Mouse (Mus musculus): ENCODE results near the gene Prkce.

The Prkce gene

DNA sequence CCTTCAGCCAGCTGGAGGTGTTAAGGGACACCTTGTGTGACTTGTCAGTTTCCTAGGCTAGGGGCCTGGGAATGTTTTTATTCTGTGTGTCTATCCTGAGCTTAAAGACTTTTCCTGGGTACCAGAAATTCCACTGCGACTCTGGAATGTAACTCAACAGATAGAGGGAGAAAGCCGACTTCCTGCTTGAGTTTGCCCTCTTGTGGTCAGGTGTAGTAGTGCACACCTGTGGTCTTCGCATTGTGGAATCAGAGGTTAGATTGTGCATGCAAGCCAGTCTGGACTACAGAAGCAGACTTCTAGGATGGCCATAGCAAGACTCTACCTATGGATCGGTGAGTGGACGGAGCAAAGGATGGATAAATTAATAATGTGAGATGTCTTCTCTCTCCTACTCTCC, 304.1 kb downstream of the Prkce start:
- in situ Hi-C loops (cut with MboI, MseI): no loop called here

DNA sequence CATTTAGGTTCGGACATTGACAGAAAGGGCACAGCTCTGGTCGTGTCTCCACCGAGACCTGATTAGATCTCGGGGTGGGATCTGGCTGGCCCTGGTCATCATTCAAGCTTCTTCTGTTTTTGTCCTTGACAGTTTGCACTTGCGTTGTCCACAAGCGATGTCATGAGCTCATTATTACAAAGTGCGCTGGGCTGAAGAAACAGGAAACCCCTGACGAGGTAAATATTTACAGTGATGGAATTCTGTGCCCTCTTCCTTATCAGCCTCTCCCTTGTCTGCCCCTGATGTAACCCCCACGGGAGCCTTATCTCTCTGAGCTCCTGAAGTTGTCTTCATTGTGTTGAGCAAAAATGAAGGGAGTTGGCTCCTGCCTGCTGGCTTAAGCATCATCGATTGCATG, 309.1 kb downstream of the Prkce start:
- in situ Hi-C loops (cut with MboI, MseI): loop anchor here (25.0 kb wide), 1 partner anchor 1764 kb away; no protein-coding TSS in a partner anchor

DNA sequence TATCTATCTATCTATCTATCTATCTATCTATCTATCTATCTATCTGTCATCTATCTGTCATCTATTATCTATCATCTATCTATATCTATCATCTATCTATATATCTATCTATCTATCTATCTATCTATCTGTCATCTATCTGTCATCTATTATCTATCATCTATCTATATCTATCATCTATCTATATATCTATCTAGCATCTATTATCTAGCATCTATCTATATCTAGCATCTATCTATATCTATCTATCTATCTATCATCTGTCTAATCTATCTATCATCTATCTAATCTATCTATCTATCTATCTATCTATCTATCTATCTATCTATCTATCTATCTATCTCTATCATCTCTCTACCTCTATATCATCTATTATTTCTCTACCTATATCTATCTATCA, 309.8 kb downstream of the Prkce start:
- in situ Hi-C loops (cut with MboI, MseI): loop anchor here (25.0 kb wide), 1 partner anchor 1765 kb away; no protein-coding TSS in a partner anchor

DNA sequence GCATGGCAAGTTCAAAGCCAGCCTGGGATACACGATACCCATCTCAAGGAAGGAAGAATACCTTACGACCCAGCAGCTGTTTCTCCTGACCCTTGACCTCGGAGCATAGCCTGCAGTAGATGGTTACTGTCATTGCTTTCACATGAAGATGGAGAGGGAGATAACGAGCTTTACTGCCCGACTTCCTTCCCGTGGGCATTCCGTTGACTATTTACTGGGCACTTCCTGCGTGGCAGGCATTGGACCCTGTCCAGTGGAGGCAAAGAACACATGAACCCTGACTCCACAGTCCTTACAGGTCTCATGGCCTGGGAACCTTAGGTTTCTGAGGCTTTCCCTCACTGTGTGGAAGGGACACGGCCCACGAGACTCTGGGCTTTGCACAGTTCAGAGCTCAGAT, 311.8 kb downstream of the Prkce start:
- in situ Hi-C loops (cut with MboI, MseI): loop anchor here (25.0 kb wide), 1 partner anchor 1767 kb away; no protein-coding TSS in a partner anchor

DNA sequence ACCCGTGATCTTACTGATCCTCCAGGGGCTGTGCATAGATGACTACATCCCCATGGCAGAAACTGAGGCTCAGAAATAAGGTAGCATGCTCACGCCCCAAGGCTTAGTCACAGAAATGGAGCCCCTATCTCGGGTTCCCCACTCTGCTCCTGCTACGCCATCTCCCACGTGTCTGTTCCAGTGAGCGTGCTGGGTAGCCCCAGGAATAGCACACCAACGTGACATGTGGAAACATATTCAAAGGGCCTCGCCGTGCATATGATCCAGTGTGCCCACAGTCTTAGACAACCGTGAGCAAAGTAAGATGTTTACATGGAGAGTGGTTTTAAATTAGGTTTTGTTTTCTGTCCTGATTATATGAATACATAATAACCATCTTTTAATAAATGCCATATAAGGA, 315.1 kb downstream of the Prkce start:
- in situ Hi-C loops (cut with MboI, MseI): loop anchor here (25.0 kb wide), 1 partner anchor 1770 kb away; no protein-coding TSS in a partner anchor

DNA sequence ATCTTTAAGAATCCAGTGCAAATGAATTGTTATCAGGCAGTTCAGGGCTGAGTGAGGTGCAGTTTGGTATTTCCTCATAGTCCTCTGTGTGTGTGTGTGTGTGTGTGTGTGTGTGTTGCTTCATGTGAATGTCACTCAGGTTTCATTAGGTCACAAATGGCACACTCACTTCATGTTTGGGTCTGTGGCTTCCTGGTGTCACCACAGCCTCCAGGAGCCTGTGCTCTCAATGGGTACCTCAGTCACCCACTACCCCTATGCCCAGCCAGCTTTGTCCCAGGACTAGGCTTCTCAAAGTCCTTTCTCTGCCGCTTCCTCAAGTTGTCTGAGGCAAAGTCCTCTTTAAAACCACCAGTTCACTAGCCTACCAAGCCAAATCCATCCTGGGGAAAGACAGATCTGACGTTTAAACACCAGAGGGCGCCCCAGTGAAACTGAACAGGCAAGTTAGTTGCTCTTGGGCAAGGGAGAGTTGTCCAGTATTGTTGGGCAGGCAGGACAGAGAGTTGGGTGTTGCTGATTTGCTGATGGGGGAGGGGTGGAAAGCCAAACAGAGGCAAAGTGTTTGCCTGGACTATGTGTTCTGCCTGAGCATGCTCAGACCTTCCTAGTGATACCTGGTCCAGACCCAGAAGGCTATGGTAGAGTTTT, 316.6 kb downstream of the Prkce start:
- in situ Hi-C loops (cut with MboI, MseI): loop anchor here (25.0 kb wide), 1 partner anchor 1772 kb away; no protein-coding TSS in a partner anchor

DNA sequence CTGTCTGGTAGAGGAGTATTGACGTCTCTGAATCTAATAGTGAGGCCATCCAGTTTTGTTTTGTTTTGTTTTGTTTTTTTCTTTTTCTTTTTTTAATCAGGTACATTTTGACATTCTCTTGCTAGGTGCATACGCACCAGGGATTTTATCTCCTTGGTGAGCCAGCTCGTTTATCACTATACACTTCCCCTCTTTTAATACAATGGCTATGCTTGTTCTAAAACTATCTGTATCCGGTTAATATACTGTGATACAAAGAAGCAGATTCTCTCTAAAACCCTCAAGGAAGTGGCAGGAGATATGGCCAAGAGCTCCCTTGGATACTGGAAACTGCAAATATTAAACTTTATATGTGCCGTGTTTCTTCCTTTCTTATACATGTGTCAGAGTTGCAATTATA, 319.1 kb downstream of the Prkce start:
- in situ Hi-C loops (cut with MboI, MseI): loop anchor here (25.0 kb wide), 1 partner anchor 1774 kb away; no protein-coding TSS in a partner anchor

DNA sequence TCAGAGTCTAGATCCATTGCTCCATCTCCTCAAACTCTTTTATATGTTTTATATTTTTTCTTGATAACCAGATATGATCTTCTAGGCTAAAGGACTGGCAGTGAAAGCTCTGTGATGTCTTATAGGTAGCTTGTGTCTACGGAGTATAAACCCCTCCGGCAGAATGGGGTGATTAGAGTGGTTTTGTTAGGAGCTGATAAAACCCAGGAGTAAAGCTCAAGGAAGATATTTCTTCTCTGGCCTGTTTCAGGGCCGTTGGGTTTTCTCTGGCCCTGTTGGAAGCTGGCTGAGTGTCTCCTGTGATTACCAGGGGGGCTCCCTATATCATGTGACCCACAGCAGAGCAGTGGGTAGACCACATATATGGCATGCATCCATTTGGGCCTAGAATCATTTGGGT, 319.9 kb downstream of the Prkce start:
- in situ Hi-C loops (cut with MboI, MseI): loop anchor here (25.0 kb wide), 1 partner anchor 1775 kb away; no protein-coding TSS in a partner anchor

DNA sequence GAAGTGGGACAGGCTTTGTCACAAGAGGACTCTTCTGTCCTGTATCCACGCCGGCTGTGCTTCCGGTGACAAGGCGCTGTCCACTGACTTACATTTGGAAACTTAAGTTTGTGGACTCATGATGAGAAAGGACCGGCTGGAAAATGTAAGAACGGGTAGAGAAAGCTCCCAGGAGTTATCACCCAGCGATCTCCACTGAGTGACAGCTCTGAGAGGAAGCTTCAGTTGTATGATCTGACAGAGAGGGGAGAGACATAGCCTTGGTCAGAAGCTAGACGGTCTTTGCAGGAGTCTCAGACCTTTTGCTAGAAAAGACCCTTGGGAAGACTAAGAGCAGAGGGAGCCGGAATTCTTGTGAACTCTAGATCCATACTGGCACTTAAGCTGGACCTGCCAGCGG, 322.2 kb downstream of the Prkce start:
- in situ Hi-C loops (cut with MboI, MseI): loop anchor here (5.0 to 25.0 kb wide), 2 partner anchors 417 to 1778 kb away; no protein-coding TSS in a partner anchor

DNA sequence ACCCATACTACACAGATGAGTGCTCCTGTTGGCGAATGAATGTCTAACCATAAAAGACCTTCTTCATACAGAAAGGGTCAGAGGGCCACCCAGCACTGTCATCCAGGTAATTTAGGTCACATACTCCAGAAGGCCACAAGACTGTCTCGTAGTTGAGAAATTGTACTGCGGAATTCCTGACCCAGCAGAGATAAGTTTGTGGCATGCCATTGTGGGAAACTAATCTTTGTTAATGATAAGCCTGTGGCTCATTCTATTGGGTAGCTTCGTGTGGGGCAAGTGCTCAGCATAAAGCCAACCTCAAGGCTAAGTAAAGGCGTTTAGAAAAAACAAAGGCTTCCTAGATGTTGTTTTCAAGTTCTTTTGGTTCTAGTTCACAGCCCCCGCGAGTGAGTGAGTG, 324.8 kb downstream of the Prkce start:
- in situ Hi-C loops (cut with MboI, MseI): loop anchor here (5.0 to 25.0 kb wide), 2 partner anchors 415 to 1780 kb away; no protein-coding TSS in a partner anchor

DNA sequence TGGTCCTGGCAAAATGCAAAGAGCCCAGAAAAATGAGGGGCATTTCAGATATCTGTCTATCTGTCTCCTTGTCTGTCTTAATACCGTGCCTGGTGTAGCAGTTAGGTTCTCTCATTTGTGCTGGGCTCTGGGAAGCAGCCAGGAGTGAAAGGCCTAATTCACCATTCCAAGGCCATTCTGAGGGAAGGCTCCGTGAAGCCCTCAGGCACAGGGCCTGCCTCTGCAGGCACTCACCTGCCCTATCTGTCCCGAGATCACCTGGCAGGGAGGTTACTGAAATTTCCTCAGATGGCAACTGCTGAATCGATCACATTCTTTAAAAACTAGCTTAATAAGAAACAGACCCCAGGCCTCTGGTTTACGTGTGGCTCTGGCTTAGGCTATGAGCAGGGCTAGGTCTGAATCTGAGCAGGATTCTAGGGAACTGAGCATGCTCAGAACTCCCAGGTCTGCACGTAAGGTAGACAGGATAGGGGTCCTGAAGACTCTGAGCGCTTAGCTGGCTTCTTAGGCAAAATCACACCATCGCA, 326.4 kb downstream of the Prkce start:
- in situ Hi-C loops (cut with MboI, MseI): loop anchor here (5.0 to 25.0 kb wide), 2 partner anchors 413 to 1782 kb away; no protein-coding TSS in a partner anchor

DNA sequence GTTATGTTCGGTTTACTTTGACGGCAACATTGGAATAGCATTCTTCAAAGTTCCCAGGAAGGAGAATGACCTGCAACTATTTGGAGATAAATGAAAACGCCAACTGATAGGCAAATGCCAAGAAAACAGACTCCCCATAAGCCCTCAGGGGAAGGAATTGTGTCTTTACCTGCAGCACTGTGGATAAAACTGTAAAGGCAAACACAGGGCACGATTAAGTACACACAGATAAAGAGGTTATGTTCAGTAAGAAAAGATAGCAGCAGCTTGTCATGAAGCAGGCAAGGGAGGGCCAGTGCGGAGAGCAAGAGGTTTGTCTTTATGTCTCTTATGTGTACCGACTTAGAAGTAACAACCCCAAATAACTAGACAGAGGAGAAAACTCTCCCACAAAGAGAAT, 326.9 kb downstream of the Prkce start:
- in situ Hi-C loops (cut with MboI, MseI): loop anchor here (5.0 to 25.0 kb wide), 2 partner anchors 413 to 1782 kb away; no protein-coding TSS in a partner anchor

DNA sequence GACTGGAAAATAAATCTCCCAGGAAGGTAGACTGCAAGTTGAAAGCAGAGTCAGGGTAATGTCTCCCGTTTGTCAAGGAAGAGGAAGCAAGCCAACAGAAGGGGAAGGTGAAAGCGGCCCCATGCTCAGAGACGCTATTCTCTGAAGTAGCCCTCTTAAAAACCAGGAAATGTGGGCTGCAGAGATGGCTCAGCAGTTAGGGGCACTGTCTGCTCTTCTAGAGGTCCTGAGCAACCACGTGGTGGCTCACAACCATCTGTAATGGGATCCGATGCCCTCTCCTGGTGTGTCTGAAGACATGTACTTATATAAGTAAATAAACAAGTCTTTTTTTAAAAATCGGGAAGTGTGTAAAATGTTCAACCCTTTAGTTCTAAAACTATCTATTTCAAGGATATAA, 327.3 kb downstream of the Prkce start:
- in situ Hi-C loops (cut with MboI, MseI): loop anchor here (5.0 to 25.0 kb wide), 2 partner anchors 412 to 1783 kb away; no protein-coding TSS in a partner anchor

DNA sequence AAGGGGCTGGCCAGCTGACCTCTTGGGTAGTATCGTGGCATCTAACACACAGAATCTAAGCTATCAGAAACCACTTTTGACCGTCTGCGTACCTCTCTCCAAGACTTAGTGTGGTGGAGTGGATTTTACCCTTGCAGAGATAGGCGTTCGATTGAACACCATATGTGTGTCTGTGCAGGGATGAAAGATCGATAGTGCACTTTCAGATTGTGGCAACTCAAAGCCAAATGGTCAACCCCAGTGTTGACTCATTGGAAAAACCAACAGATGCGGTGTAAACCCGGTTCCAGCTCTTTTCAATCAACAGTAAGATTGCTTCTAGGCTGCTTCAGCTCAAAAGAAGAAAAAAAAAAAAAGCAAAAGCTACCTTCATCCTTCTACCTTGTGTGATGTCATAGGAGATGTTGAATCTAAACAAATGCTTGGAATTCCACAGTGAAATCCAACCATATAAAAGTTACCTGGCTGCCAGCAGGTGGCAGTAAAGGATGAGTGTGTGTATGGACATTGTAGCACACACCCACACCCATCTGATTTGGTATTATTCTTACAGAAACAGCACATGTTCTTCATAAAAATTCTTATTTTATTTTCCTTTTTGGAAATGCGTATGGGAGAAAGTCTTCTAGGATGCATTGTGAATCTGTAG, 328.7 kb downstream of the Prkce start:
- in situ Hi-C loops (cut with MboI, MseI): loop anchor here (25.0 kb wide), 1 partner anchor 1784 kb away; no protein-coding TSS in a partner anchor

DNA sequence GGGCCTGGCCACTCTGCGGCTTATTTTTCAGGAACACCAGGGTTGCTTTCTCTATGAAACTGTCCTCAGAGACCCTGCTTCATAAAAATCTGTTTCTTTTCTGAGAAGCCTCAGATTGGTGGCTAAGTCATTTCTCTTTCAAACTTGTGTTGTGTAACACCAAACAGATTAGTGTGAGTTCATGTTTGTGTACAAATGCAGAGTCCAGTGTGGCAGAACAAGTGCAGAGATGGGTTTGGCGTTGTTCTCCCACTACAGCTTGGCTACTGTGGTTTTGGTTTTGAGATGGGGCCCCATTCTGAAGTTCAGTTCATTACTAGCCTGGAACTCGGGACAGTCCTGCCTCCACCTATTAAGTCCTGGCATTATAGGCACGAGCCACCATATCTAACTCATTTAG, 329.7 kb downstream of the Prkce start:
- in situ Hi-C loops (cut with MboI, MseI): loop anchor here (25.0 kb wide), 1 partner anchor 1785 kb away; no protein-coding TSS in a partner anchor

DNA sequence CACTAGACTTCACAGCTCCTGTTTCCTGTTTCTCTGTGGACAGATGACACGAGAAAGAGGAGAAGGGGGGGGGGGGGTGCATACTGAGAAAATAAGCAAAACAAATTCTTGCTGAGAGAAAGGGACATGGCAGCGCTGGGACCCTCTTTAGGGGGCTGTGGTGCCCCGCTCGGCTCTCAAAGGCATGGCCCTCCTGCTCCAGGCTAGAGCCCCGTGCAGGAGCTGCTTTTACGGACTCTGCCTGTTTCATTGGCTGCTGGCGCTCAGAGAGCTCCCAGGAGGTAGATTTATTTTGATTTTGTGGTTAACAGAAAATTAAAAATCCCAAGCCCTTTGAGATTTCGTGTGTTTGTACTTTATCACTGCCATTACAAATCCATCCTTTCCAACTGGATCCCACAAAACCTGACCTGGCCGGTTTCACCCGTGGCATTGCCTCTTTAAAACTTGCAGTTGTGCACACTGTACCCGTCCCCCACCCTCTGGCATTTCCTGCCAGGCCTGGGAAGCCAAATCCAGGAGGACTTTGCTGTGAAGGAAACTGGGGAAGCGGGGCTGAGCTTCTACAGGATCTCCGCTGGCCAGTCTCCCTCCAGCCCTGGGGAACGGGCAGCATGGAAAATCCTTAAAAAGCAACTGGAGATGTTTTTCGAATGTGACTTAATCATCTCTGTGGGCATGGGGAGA, 331.9 kb downstream of the Prkce start:
- in situ Hi-C loops (cut with MboI, MseI): loop anchor here (25.0 kb wide), 1 partner anchor 1787 kb away; no protein-coding TSS in a partner anchor

DNA sequence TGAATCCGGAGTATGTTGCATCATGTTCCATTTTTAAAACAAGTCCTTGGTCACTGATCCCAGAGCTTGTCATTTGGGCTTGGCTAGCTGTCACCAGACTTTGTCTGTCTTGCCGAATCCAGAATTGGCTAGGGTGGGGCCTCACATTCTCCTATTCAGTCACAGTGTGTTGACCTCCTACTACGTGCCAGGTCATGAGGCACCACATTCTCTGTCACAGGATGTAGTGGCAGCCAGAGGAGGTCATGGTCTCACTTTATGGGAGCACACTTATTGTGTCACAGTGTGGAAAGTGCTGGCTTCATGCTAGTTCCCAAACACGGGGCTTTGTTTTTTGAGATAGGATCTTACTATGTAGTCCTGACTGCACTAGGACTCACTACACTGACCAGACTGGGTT, 333.8 kb downstream of the Prkce start:
- in situ Hi-C loops (cut with MboI, MseI): no loop called here

DNA sequence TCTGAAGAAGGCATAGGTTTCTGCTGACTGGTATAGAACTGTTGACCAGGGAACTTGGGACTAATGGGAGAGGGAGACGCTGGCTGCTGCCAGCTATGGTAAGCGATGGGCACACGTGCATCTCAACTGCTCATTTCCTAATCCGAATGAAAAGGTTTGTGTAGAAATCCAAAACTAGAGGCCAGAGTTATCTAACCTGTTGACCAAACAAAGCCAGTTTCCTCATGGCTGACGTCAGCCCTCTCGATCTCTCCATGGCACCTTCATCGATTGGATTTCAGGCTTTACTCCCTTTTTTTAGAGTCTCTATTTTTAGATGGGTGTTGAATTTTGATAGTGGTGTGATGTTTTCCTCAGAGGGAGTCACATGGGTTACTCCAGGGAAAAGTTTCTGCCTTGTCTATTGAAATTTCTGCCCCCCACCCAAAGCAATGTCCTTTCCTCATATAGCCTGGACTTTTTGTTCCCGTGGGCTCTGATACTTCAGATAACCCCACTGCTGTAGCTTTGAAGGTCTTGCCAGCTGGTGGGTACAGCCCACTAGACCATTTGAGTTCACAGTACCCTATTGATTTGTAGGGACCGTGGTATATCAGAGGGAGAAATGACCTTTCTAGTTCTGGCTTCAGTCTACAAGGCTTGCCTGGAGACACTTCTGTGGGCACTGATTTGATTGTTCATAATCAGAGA, 335.8 kb downstream of the Prkce start:
- in situ Hi-C loops (cut with MboI, MseI): no loop called here

DNA sequence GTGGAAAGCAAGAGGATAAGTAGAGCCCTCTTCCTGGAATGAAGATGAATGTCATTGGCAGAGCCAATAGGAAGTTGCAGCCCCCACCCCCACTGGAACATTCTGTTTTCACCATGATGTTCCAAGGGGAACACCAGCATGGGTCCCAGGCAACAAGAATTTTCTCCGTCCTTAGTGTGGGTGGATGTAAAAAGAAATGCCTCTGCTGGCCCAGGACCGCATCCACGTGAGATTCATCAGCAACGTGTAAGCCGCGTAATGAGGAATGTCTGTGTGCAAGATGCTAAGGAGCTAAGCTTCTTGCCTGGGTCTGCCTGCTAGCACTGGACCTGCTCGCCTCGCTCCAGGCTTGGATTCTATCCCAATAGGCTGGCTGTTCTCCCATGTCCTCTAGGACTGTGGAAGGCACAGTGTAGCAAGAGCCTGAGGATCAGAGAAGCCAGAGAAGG, 337.6 kb downstream of the Prkce start, which contains the start of gene Gm10309:
Gene Gm10309, minus strand, starts transcription at position 50 of the 449 bp plus-strand sequence.
- in situ Hi-C loops (cut with MboI, MseI): no loop called here

DNA sequence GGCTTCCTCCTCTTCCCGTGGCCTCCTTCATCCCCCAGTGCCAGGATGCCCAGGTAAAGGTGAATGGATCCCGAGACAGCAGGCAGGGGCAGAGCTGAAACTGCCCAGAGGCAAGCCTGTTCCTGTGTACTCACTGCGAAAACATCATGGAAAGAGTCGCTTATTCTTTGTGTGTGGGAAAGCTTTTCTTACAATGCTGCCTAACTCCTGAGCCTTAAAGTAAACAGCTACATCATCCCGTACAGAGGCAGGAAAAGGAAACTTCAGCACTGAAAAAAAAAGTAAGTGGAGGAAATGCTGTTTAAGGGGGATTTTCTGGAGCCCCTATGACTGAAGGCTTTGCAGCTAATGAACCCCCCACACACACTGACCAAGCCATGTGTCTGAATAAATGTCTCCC, 339.3 kb downstream of the Prkce start:
- in situ Hi-C loops (cut with MboI, MseI): no loop called here
